Mouse (Mus musculus): ENCODE measurements around the gene Cracr2b.

Cracr2b gene

GRCm38 (mm10) chr7:141470637-141470944 lies 9.7 kb downstream of the Cracr2b start:
- DNase-seq, result no peak

- no peak for DNase-seq
Observed at GRCm38 (mm10) chr7:141471236-141471635, 10.3 kb downstream of the Cracr2b start.

- DNase-seq, result no peak
Observed at GRCm38 (mm10) chr7:141472226-141472625, 11.3 kb downstream of the Cracr2b start.

- DNase-seq, result no peak
Observed at GRCm38 (mm10) chr7:141472763-141473162, 11.9 kb downstream of the Cracr2b start.

- DNase-seq, result no peak
Observed at GRCm38 (mm10) chr7:141474160-141474559, 13.3 kb downstream of the Cracr2b start.

GRCm38 (mm10) chr7:141475011-141475804 lies 14.3 kb downstream of the Cracr2b start, which contains the start of the genes Polr2l and Tspan4:
Polr2l (minus strand) TSS chr7:141475132.
Tspan4 (plus strand) TSS chr7:141475240.
- DNase-seq, result peak; percentile 88

GRCm38 (mm10) chr7:141475805-141476158 lies 14.9 kb downstream of the Cracr2b start:
- no peak for DNase-seq

- peak; percentile 95 for DNase-seq
Observed at GRCm38 (mm10) chr7:141476226-141476980, 15.5 kb downstream of the Cracr2b start.

- DNase-seq, result peak; percentile 79
Observed at GRCm38 (mm10) chr7:141476981-141477370, 16.1 kb downstream of the Cracr2b start.

- DNase-seq, result peak; percentile 46
Observed at GRCm38 (mm10) chr7:141477578-141478269, 16.8 kb downstream of the Cracr2b start.

GRCm38 (mm10) chr7:141478270-141478748 lies 17.4 kb downstream of the Cracr2b start:
- DNase-seq, result no peak

- peak; percentile 80 for DNase-seq
Observed at GRCm38 (mm10) chr7:141480842-141481497, 20.1 kb downstream of the Cracr2b start.

- DNase-seq, result peak; percentile 85
Observed at GRCm38 (mm10) chr7:141481498-141482401, 20.9 kb downstream of the Cracr2b start.

GRCm38 (mm10) chr7:141482531-141483024 lies 21.7 kb downstream of the Cracr2b start:
- no peak for DNase-seq

- DNase-seq, result no peak
Observed at GRCm38 (mm10) chr7:141483114-141483653, 22.3 kb downstream of the Cracr2b start.

- DNase-seq, result no peak
Observed at GRCm38 (mm10) chr7:141484186-141485120, 23.6 kb downstream of the Cracr2b start.

GRCm38 (mm10) chr7:141485186-141485585 lies 24.3 kb downstream of the Cracr2b start:
- DNase-seq, result no peak

GRCm38 (mm10) chr7:141485606-141486005 lies 24.7 kb downstream of the Cracr2b start:
- no peak for DNase-seq

- DNase-seq, result no peak
Observed at GRCm38 (mm10) chr7:141486239-141486638, 25.3 kb downstream of the Cracr2b start.

- DNase-seq, result no peak
Observed at GRCm38 (mm10) chr7:141487141-141487540, 26.2 kb downstream of the Cracr2b start.
